15 mouse cellular contexts compared by ENCODE assay signal in the genomic region with DNA sequence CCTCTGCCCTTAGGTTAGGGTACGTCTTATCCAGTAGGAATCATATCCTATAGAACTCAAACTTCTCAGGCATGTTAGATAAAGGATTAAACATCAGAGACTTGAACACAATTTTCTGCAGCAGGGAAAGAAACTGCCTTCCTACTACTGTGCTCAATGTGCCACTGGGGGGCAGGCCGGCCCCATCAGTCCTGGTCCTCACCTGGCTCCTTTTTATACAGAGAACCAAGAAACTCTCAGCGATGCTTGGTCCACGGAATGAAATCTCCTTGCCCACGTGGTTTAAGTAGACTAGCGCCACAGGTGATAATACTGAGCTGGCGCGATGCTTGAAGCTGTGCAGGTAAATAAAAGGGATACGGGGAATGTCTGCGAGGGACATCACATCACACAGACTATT. TPM values are rescaled to one million over a fixed set of nuclear protein-coding genes. Genes with fewer than 3 reads are reported as not detected.
DNase-seq lines count a peak whose midpoint lies in the region; ATAC-seq and TF ChIP-seq lines count a peak whose summit lies in the region.
"Had no signal": no experiment of that assay in that cellular context is flagged by ENCODE, and none has a peak within 500 bp of the region (broad histone marks: within the 10 kb centered on the region; RNA-seq: fewer than 3 reads in every experiment).

No protein-coding gene starts in this region.

- H3K27me3 ChIP-seq in heart, postnatal 0 days (ENCODE audit: control insufficient read depth, insufficient read depth, low read length), result no peaks in the 10 kb centered on the region
- no peaks in the 10 kb centered on the region for H3K27me3 ChIP-seq in heart, embryonic 12.5 days (replicated peaks)
- H3K27me3 ChIP-seq in neural tube, embryonic 15.5 days (replicated peaks), result no peaks in the 10 kb centered on the region
- H3K27me3 ChIP-seq: embryonic facial prominence, embryonic 15.5 days had no signal

- no peak overlapping the region for H3K4me2 ChIP-seq in heart, postnatal 0 days (ENCODE audit: low read depth, low read length)
- H3K4me2 ChIP-seq in heart, embryonic 12.5 days, result no peak overlapping the region
- no peak overlapping the region for H3K4me2 ChIP-seq in neural tube, embryonic 15.5 days
- H3K4me2 ChIP-seq: embryonic facial prominence, embryonic 15.5 days had no signal

- no peaks in the 10 kb centered on the region for H3K9me3 ChIP-seq in heart, postnatal 0 days (replicated peaks; ENCODE audit: control insufficient read depth, low read length)
- no peaks in the 10 kb centered on the region for H3K9me3 ChIP-seq in heart, embryonic 12.5 days (replicated peaks)
- no peaks in the 10 kb centered on the region for H3K9me3 ChIP-seq in neural tube, embryonic 15.5 days (replicated peaks)
- H3K9me3 ChIP-seq: embryonic facial prominence, embryonic 15.5 days had no signal

- 49% methylated on average over 10 of the region's 10 CpGs for WGBS in heart, postnatal 0 days
- WGBS in heart, embryonic 12.5 days, result 46% methylated on average over 10 of the region's 10 CpGs
- 59% methylated on average over 10 of the region's 10 CpGs for WGBS in neural tube, embryonic 15.5 days

- H3K4me3 ChIP-seq in heart, postnatal 0 days (ENCODE audit: low read depth, low read length), result no peak overlapping the region
- no peak overlapping the region for H3K4me3 ChIP-seq in heart, embryonic 12.5 days
- H3K4me3 ChIP-seq in neural tube, embryonic 15.5 days (replicated peaks), result no peak overlapping the region
- H3K4me3 ChIP-seq: embryonic facial prominence, embryonic 15.5 days had no signal

- no peak for DNase-seq in heart, postnatal 0 days (ENCODE audit: low spot score)
- peak; percentile 22 to 25 for DNase-seq in right cerebral cortex, adult 2 months (ENCODE audit: low spot score in 2 of 2)
- DNase-seq in right cerebral cortex, postnatal 25 days, result no peak
- peak; percentile 47 for DNase-seq in NIH3T3 (ENCODE audit: low read depth)
- DNase-seq in retina, postnatal 1 day, result peak; percentile 26
- DNase-seq in spleen, postnatal 14 days (ENCODE audit: low spot score in 2 of 2), result no peak
- DNase-seq: gastrocnemius, postnatal 10 days; kidney, adult 9 months; thymus, adult 2 months had no signal

- no peak overlapping the region for H3K27ac ChIP-seq in heart, postnatal 0 days (ENCODE audit: low read depth)
- no peak overlapping the region for H3K27ac ChIP-seq in heart, embryonic 12.5 days (ENCODE audit: poor library complexity, severe bottlenecking)
- no peak overlapping the region for H3K27ac ChIP-seq in neural tube, embryonic 15.5 days (replicated peaks)
- H3K27ac ChIP-seq: embryonic facial prominence, embryonic 15.5 days had no signal

- no peak for ATAC-seq in heart, postnatal 0 days (ENCODE audit: insufficient read depth, low read depth)
- ATAC-seq in heart, embryonic 12.5 days (ENCODE audit: insufficient number of reproducible peaks, low FRiP score), result no peak
- no peak for ATAC-seq in neural tube, embryonic 15.5 days (ENCODE audit: low FRiP score)

- no peaks in the 10 kb centered on the region for H3K36me3 ChIP-seq in heart, postnatal 0 days (replicated peaks; ENCODE audit: control insufficient read depth, insufficient read depth, low read length)
- no peaks in the 10 kb centered on the region for H3K36me3 ChIP-seq in heart, embryonic 12.5 days
- H3K36me3 ChIP-seq in neural tube, embryonic 15.5 days, result no peaks in the 10 kb centered on the region
- H3K36me3 ChIP-seq: embryonic facial prominence, embryonic 15.5 days had no signal

- no peaks in the 10 kb centered on the region for H3K4me1 ChIP-seq in heart, postnatal 0 days (ENCODE audit: control insufficient read depth, insufficient read depth)
- no peaks in the 10 kb centered on the region for H3K4me1 ChIP-seq in heart, embryonic 12.5 days (replicated peaks)
- H3K4me1 ChIP-seq in neural tube, embryonic 15.5 days, result no peaks in the 10 kb centered on the region
- H3K4me1 ChIP-seq: embryonic facial prominence, embryonic 15.5 days had no signal

- TF ChIP-seq CTCF in heart, postnatal 0 days (IDR thresholded peaks at IDR 0.05; ENCODE audit: low read depth), result peak; percentile 41

- TF ChIP-seq EP300 in heart, postnatal 0 days (IDR thresholded peaks at IDR 0.05; ENCODE audit: low read depth), result no peak

- H3K9ac ChIP-seq in heart, postnatal 0 days (replicated peaks; ENCODE audit: low read depth, low read length), result no peak overlapping the region
- H3K9ac ChIP-seq in heart, embryonic 12.5 days, result no peak overlapping the region
- no peak overlapping the region for H3K9ac ChIP-seq in neural tube, embryonic 15.5 days (replicated peaks)
- H3K9ac ChIP-seq: embryonic facial prominence, embryonic 15.5 days had no signal

RNA-seq across cellular contexts. Expression of a gene that starts 26.1 kb away (rescaled TPM):
- not detected in 2 replicates for total RNA-seq in heart, postnatal 0 days (2014; rRNA removed; ENCODE audit: low replicate concordance)
- not detected in 2 replicates for polyA plus RNA-seq in heart, postnatal 0 days (2015; fragmentation: Nextera tagmentation; extraction: Ambion mirVana)
- not detected in 2 replicates for polyA plus RNA-seq in heart, embryonic 12.5 days (2016; fragmentation: Nextera tagmentation; extraction: Ambion mirVana)
- polyA plus RNA-seq in neural tube, embryonic 15.5 days (2015; fragmentation: Nextera tagmentation; extraction: Ambion mirVana), result not detected in 2 replicates
- total RNA-seq: gastrocnemius, postnatal 10 days; heart, postnatal 25 days; left cerebral cortex, postnatal 25 days had no signal
- polyA plus RNA-seq: lung, embryonic 16.5 days had no signal

RNA-seq across cellular contexts. Expression of a gene that starts 56.2 kb away (rescaled TPM):
- total RNA-seq in heart, postnatal 0 days (2014; rRNA removed; ENCODE audit: low replicate concordance), result 10.5 and 20.8 TPM in 2 replicates
- polyA plus RNA-seq in heart, postnatal 0 days (2015; fragmentation: Nextera tagmentation; extraction: Ambion mirVana), result 4.0 and 4.6 TPM in 2 replicates
- polyA plus RNA-seq in heart, embryonic 12.5 days (2016; fragmentation: Nextera tagmentation; extraction: Ambion mirVana), result 7.7 and 8.2 TPM in 2 replicates
- 9.5 and 11.5 TPM in 2 replicates for polyA plus RNA-seq in neural tube, embryonic 15.5 days (2015; fragmentation: Nextera tagmentation; extraction: Ambion mirVana)

Comparison
In these comparisons a context has a peak if more than half of its experiments do, and no peak if none do; other contexts are left out.
1. DNase-seq: peak in right cerebral cortex, adult 2 months (2 of 2), NIH3T3 (single experiment) and retina, postnatal 1 day (single experiment); none in heart, postnatal 0 days (single experiment), right cerebral cortex, postnatal 25 days (single experiment) and spleen, postnatal 14 days (0 of 2).